Mouse (Mus musculus): Measurements from ENCODE around the gene 2810004N23Rik.

GRCm38 (mm10) chr8:124816866-124817265, 46.1 kb downstream of the 2810004N23Rik start:
- no peak for TF ChIP-seq POLR2A (IDR thresholded peaks at IDR 0.05; ENCODE audit: low read depth, low read length)
- no peak for TF ChIP-seq CTCF (IDR thresholded peaks at IDR 0.05; ENCODE audit: extremely low read depth, insufficient read length, insufficient replicate concordance, low read depth, low read length)

All from small intestine, adult 2 months (tissue).